In the genomic region with DNA sequence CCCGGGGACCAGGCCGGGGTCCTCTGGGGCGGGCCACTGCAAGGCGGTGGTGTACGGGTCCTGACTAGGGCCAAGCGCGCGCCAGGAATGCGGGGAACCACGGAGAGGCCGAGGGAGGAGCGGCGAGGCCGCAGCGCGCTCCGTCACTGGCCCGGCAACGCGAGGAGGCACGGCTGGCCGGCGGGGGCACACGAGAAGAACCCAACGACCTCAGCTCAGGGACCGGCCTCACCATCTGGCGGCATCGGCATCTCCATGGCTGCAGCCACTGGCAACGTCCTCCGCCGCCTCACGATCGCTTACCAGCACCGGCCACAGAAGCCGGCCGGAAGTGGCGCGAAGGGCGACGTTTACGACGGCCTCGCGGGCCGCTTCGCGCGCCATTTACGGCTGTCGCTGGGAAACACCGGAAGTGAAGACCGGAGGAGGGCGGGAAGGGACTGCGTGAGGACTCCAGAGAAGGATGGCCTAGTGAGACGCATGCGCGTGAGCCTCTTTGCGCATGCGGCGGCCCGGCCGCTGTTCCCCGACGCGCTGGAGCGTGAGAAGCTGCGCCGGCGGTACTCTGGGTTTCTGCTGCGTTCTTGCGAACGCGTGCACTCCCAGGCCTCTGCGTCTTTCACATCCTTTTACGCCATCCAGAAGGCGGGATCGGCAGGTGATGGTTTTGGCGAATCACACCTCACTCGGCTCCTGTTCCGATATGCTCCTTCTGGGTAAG, we compare ENCODE assay signal across 8 mouse cellular contexts. TPM values are rescaled to one million over a fixed set of nuclear protein-coding genes. Genes with fewer than 3 reads are reported as not detected.
DNase-seq lines count a peak whose midpoint lies in the region; ATAC-seq and TF ChIP-seq lines count a peak whose summit lies in the region.

A gene (minus strand): TSS at position 401 of the 721 bp plus-strand sequence.

- H3K4me1 ChIP-seq in G1E (ENCODE audit: insufficient read depth, low read depth, low read length): peaks cover 58% of the 10 kb centered on the region
- peaks cover 22% of the 10 kb centered on the region for H3K4me1 ChIP-seq in forebrain, embryonic 16.5 days (replicated peaks; ENCODE audit: control insufficient read depth, insufficient read depth, low read length)
- no peaks in the 10 kb centered on the region; the same call in 1 of the 2 replicates for H3K4me1 ChIP-seq in lung, embryonic 14.5 days (ENCODE audit: insufficient read depth)
- H3K4me1 ChIP-seq in olfactory bulb, adult 2 months (ENCODE audit: control insufficient read depth, insufficient read depth, low read length): peaks cover 4% of the 10 kb centered on the region; the same call in 1 of the 2 replicates
- peaks cover 8% of the 10 kb centered on the region for H3K4me1 ChIP-seq in thymus, adult 2 months (replicated peaks; ENCODE audit: control insufficient read depth, insufficient read depth, low read length)

- DNase-seq in G1E (ENCODE audit: low spot score): peak; percentile 99
- peak; percentile 97 for DNase-seq in cerebellum, adult 18-20 months
- DNase-seq in heart, postnatal 36 days: peak; percentile 95 to 96
- peak; percentile 96 to 98 for DNase-seq in layer of hippocampus, adult 2 months (ENCODE audit: low spot score in 2 of 2)
- peak; percentile 99 for DNase-seq in lung, embryonic 14.5 days
- DNase-seq in thymus, adult 2 months: peak; percentile 97

- no peak for TF ChIP-seq CTCF in G1E (IDR thresholded peaks at IDR 0.05; ENCODE audit: low read depth, low read length)
- no peak for TF ChIP-seq CTCF in layer of hippocampus, adult 2 months (conservative IDR thresholded peaks at IDR 0.05)
- TF ChIP-seq CTCF in lung, embryonic 14.5 days (IDR thresholded peaks at IDR 0.05; ENCODE audit: low read depth): no peak
- no peak for TF ChIP-seq CTCF in olfactory bulb, adult 2 months (IDR thresholded peaks at IDR 0.05; ENCODE audit: insufficient read depth, low read depth, low read length)
- TF ChIP-seq CTCF in thymus, adult 2 months (IDR thresholded peaks at IDR 0.05; ENCODE audit: borderline replicate concordance, control insufficient read depth, extremely low read depth, insufficient read depth, low read length, poor library complexity): 0 out of 2 replicates have a peak, but pooled peaks have one; percentile 69

- peak within 1 kb of the TSS; percentile 99 for H3K4me2 ChIP-seq in forebrain, embryonic 16.5 days (ENCODE audit: low read length)
- peak within 1 kb of the TSS; percentile 98 for H3K4me2 ChIP-seq in lung, embryonic 14.5 days

- TF ChIP-seq POLR2A in olfactory bulb, adult 2 months (IDR thresholded peaks at IDR 0.05; ENCODE audit: insufficient read depth, low read depth, low read length): peak; percentile 94
- peak; percentile 94 for TF ChIP-seq POLR2A in thymus, adult 2 months (IDR thresholded peaks at IDR 0.05; ENCODE audit: control insufficient read depth, extremely low read depth, insufficient read depth, low read length, poor library complexity)

- H3K9ac ChIP-seq in forebrain, embryonic 16.5 days (replicated peaks; ENCODE audit: low read depth, low read length): peak within 1 kb of the TSS; percentile 75
- H3K9ac ChIP-seq in lung, embryonic 14.5 days: peak within 1 kb of the TSS; percentile 84

- H3K36me3 ChIP-seq in G1E (replicated peaks): peaks cover 70% of the 10 kb centered on the region
- peaks cover 18% of the 10 kb centered on the region; the same call in 1 of the 2 replicates for H3K36me3 ChIP-seq in forebrain, embryonic 16.5 days (ENCODE audit: control insufficient read depth, insufficient read depth)
- peaks cover 35% of the 10 kb centered on the region for H3K36me3 ChIP-seq in lung, embryonic 14.5 days (ENCODE audit: insufficient read depth)
- H3K36me3 ChIP-seq in thymus, adult 2 months (ENCODE audit: control insufficient read depth, insufficient read depth, low read length): peaks cover 16% of the 10 kb centered on the region

- under 1% methylated on average over 79 of the region's 80 CpGs for WGBS in forebrain, embryonic 16.5 days
- WGBS in lung, embryonic 14.5 days: under 1% methylated on average over 80 of the region's 80 CpGs
- WGBS in olfactory bulb, adult 2 months: under 1% methylated on average over 80 of the region's 80 CpGs
- under 1% methylated on average over 80 of the region's 80 CpGs for WGBS in thymus, adult 2 months

- no peaks in the 10 kb centered on the region for H3K27me3 ChIP-seq in G1E (ENCODE audit: insufficient read depth, low read length)
- no peaks in the 10 kb centered on the region for H3K27me3 ChIP-seq in forebrain, embryonic 16.5 days (replicated peaks; ENCODE audit: control insufficient read depth, insufficient read depth, low read length)
- H3K27me3 ChIP-seq in lung, embryonic 14.5 days (ENCODE audit: insufficient read depth, low read length): no peaks in the 10 kb centered on the region
- H3K27me3 ChIP-seq in thymus, adult 2 months (ENCODE audit: control insufficient read depth, insufficient read depth, low read length): no peaks in the 10 kb centered on the region

- peak within 1 kb of the TSS; percentile 99 for H3K4me3 ChIP-seq in G1E (ENCODE audit: low read depth, low read length)
- peak within 1 kb of the TSS; percentile 96 for H3K4me3 ChIP-seq in forebrain, embryonic 16.5 days (replicated peaks; ENCODE audit: low read length)
- H3K4me3 ChIP-seq in layer of hippocampus, adult 2 months: peak within 1 kb of the TSS; percentile 95
- peak within 1 kb of the TSS; percentile 88 for H3K4me3 ChIP-seq in lung, embryonic 14.5 days (ENCODE audit: low read depth, low read length)
- H3K4me3 ChIP-seq in olfactory bulb, adult 2 months (ENCODE audit: insufficient read depth, low read depth, low read length): peak within 1 kb of the TSS; percentile 76
- peak within 1 kb of the TSS; percentile 56 for H3K4me3 ChIP-seq in thymus, adult 2 months (ENCODE audit: control insufficient read depth, insufficient read depth, low read length)

- H3K27ac ChIP-seq in forebrain, embryonic 16.5 days (ENCODE audit: low read length): peak within 1 kb of the TSS; percentile 81
- H3K27ac ChIP-seq in layer of hippocampus, adult 2 months: peak within 1 kb of the TSS; percentile 96
- peak within 1 kb of the TSS; percentile 92 for H3K27ac ChIP-seq in lung, embryonic 14.5 days (ENCODE audit: low read depth)
- H3K27ac ChIP-seq in olfactory bulb, adult 2 months (ENCODE audit: insufficient read depth, low read depth, low read length): peak within 1 kb of the TSS; percentile 84
- peak within 1 kb of the TSS; percentile 64 for H3K27ac ChIP-seq in thymus, adult 2 months (ENCODE audit: control insufficient read depth, insufficient read depth, low read length)

- peak; percentile 77 for ATAC-seq in G1E (ENCODE audit: extremely low read depth, insufficient number of reproducible peaks, low FRiP score, poor library complexity, severe bottlenecking)
- ATAC-seq in forebrain, embryonic 16.5 days: peak; percentile 97
- ATAC-seq in lung, embryonic 14.5 days (ENCODE audit: insufficient read depth): peak; percentile 97

- intact Hi-C loops in heart, postnatal 36 days (cut with DNase I): loop anchor here (5.0 kb wide), 2 partner anchors 233 to 247 kb away; a partner anchor contains a TSS

- no peaks in the 10 kb centered on the region for H3K9me3 ChIP-seq in G1E (replicated peaks)
- no peaks in the 10 kb centered on the region for H3K9me3 ChIP-seq in forebrain, embryonic 16.5 days (ENCODE audit: control insufficient read depth, low read length)
- H3K9me3 ChIP-seq in lung, embryonic 14.5 days (ENCODE audit: low read depth, low read length): no peaks in the 10 kb centered on the region

RNA-seq across cellular contexts. Expression of the gene that starts here (rescaled TPM):
- total RNA-seq in G1E (2014; fragmentation: Nextera tagmentation): 142 and 187 TPM in 2 replicates
- 11.0 and 16.2 TPM in 2 replicates for total RNA-seq in G1E (2017)
- 303 and 317 TPM in 2 replicates for polyA plus RNA-seq in G1E (2012)
- polyA plus RNA-seq in forebrain, embryonic 16.5 days (2015; fragmentation: Nextera tagmentation; extraction: Ambion mirVana): 48.2 and 58.2 TPM in 2 replicates
- 10 to 100 TPM; 36.4 to 45.2 TPM for total RNA-seq in heart, postnatal 36 days (2021)
- 10 to 100 TPM; 83.1 TPM for total RNA-seq in layer of hippocampus, adult 2 months (2021)
- 71.6 and 80.2 TPM in 2 replicates for polyA plus RNA-seq in lung, embryonic 14.5 days (2014; fragmentation: Nextera tagmentation; extraction: Ambion mirVana)
- polyA plus RNA-seq in olfactory bulb, adult 2 months (2012; ENCODE audit: insufficient read depth, insufficient read length, low replicate concordance, missing spikeins): not detected in 2 replicates
- 146 and 176 TPM in 2 replicates for polyA plus RNA-seq in thymus, adult 2 months (2012; rRNA removed)

Comparison
In these comparisons a context has a peak if more than half of its experiments do, and no peak if none do; other contexts are left out.
1. Peak in every context shown above with its lines: DNase-seq, ATAC-seq, H3K4me3 ChIP-seq and H3K27ac ChIP-seq.